ENCODE assay signal across 12 mouse cellular contexts in the genomic region with DNA sequence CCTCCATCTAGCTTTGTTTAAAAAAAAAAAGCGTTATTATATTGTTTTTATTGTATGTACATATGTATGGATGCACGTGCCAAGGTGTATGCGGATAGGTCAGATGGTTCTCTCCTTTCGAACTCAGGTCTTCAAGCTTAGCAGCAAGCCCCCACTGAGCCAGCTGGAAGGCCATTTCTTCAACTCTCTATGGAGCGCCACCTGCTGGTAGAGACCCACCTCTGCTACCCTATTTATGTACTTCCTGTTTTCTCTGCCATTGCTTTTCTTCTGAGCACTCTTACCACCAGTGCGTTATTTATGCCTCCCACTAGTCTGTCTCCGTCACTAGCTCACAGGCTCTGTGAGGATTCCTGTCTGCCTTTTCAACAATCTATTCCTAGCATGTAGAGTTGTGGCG.
DNase-seq lines count a peak whose midpoint lies in the region; ATAC-seq and TF ChIP-seq lines count a peak whose summit lies in the region.
"Had no signal": no experiment of that assay in that cellular context is flagged by ENCODE, and none has a peak within 500 bp of the region (broad histone marks: within the 10 kb centered on the region; RNA-seq: fewer than 3 reads in every experiment).

No protein-coding gene starts in this region.

- peak; percentile 53; the same call in 1 of the 2 replicates for TF ChIP-seq CTCF in thymus, adult 2 months (IDR thresholded peaks at IDR 0.05; ENCODE audit: borderline replicate concordance, control insufficient read depth, extremely low read depth, insufficient read depth, low read length, poor library complexity)

- no peak for TF ChIP-seq POLR2A in thymus, adult 2 months (IDR thresholded peaks at IDR 0.05; ENCODE audit: control insufficient read depth, extremely low read depth, insufficient read depth, low read length, poor library complexity)

- no peak overlapping the region for H3K27ac ChIP-seq in thymus, adult 2 months (ENCODE audit: control insufficient read depth, insufficient read depth, low read length)
- H3K27ac ChIP-seq in forebrain, embryonic 12.5 days, result no peak overlapping the region
- H3K27ac ChIP-seq: heart, embryonic 10.5 days; liver, embryonic 15.5 days had no signal

- H3K4me3 ChIP-seq in thymus, adult 2 months (ENCODE audit: control insufficient read depth, insufficient read depth, low read length), result no peak overlapping the region
- H3K4me3 ChIP-seq in forebrain, embryonic 12.5 days (replicated peaks), result no peak overlapping the region
- H3K4me3 ChIP-seq: heart, embryonic 10.5 days; liver, embryonic 15.5 days had no signal

- H3K9me3 ChIP-seq in forebrain, embryonic 12.5 days, result peaks cover 15% of the 10 kb centered on the region
- H3K9me3 ChIP-seq: liver, embryonic 15.5 days had no signal

- peak; percentile 62 for DNase-seq in CD4-positive, CD25-positive, alpha-beta regulatory T cell, adult 2 months (ENCODE audit: low read depth, low spot score)
- DNase-seq in thymus, adult 2 months, result peak; percentile 35
- DNase-seq in thymus, adult 18-20 months, result no peak
- DNase-seq in layer of hippocampus, adult 9-11 months, result no peak
- no peak for DNase-seq in urinary bladder, postnatal 10 days (ENCODE audit: low spot score)
- DNase-seq: adrenal gland, adult 2 months had no signal

- H3K4me1 ChIP-seq in thymus, adult 2 months (replicated peaks; ENCODE audit: control insufficient read depth, insufficient read depth, low read length), result no peaks in the 10 kb centered on the region
- no peaks in the 10 kb centered on the region for H3K4me1 ChIP-seq in forebrain, embryonic 12.5 days
- H3K4me1 ChIP-seq: heart, embryonic 10.5 days; liver, embryonic 15.5 days had no signal

- H3K9ac ChIP-seq in forebrain, embryonic 12.5 days, result no peak overlapping the region
- H3K9ac ChIP-seq: liver, embryonic 15.5 days had no signal

- H3K4me2 ChIP-seq in forebrain, embryonic 12.5 days, result no peak overlapping the region
- H3K4me2 ChIP-seq: liver, embryonic 15.5 days had no signal

- no peaks in the 10 kb centered on the region for H3K27me3 ChIP-seq in thymus, adult 2 months (ENCODE audit: control insufficient read depth, insufficient read depth, low read length)
- H3K27me3 ChIP-seq in forebrain, embryonic 12.5 days, result no peaks in the 10 kb centered on the region
- H3K27me3 ChIP-seq: liver, embryonic 15.5 days had no signal

- H3K36me3 ChIP-seq in thymus, adult 2 months (ENCODE audit: control insufficient read depth, insufficient read depth, low read length), result no peaks in the 10 kb centered on the region
- H3K36me3 ChIP-seq in forebrain, embryonic 12.5 days (replicated peaks), result no peaks in the 10 kb centered on the region
- H3K36me3 ChIP-seq: heart, embryonic 10.5 days; liver, embryonic 15.5 days had no signal

- no peak for ATAC-seq in CD4-positive, CD25-positive, alpha-beta regulatory T cell, adult 4 months
- peak; percentile 81 for ATAC-seq in megakaryocyte progenitor cell, adult 5-6 weeks (replicated peaks; ENCODE audit: poor library complexity)
- ATAC-seq in forebrain, embryonic 12.5 days (ENCODE audit: low FRiP score), result no peak
- ATAC-seq: forebrain, embryonic 14.5 days had no signal

- WGBS in thymus, adult 2 months, result 83% methylated on average over 8 of the region's 8 CpGs
- 87% methylated on average over 8 of the region's 8 CpGs for WGBS in forebrain, embryonic 12.5 days

Comparison
In these comparisons a context has a peak if more than half of its experiments do, and no peak if none do; other contexts are left out.
1. DNase-seq: peak in CD4-positive, CD25-positive, alpha-beta regulatory T cell, adult 2 months (single experiment) and thymus, adult 2 months (single experiment); none in thymus, adult 18-20 months (0 of 2), layer of hippocampus, adult 9-11 months (single experiment) and urinary bladder, postnatal 10 days (single experiment).